Mouse (Mus musculus) E14TG2a.4 (cell line): Measurements from ENCODE around the gene Fpr2.

Experiments used
- CTCF ChIP-seq: conservative IDR thresholded peaks from 2 replicates; pipeline ENCODE4 v1.5.1; 2014; ENCODE audit warnings: low read length
- POU5F1 ChIP-seq: IDR thresholded peaks from 2 replicates; pipeline ENCODE4 v1.6.1; 2014; ENCODE audit warnings: low read length, borderline replicate concordance

DNA sequence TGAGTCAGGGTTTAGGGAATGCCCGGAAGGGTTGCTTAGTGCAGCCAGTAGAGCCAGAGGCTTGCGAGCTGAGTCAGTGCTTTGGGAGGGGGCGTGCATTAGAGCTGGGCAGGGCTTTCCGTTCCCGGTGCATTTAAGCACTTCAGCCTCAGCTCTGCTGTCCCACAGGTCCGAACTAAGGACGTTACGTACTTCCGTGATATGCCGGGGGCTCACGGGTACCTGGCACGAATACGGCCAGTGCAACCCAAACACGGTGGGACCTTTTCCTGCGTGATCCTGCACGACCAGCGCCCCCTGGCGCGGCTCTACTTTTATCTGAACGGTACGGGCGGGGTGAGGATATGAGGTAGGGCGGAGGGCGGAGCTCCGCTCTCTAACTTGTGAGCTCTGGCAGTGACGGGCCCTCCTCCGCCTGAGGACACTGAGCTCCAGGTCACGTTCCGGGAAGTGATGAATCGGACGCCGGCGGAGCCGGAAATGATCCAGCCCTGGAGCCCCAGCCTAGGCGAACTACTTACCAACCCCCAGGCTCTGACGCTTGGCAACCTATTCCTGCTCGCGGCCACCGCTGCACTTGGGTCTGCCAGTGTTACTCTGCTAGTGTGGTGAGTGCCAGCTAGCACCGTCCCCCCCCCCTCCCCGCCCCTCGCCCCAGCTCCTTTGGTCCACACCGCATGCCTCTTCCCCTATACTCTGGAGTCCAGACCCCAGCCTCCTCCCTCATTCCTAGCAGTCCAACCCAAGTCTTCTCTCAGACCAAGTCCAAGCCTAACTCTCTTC lies 49.5 kb upstream of the Fpr2 start:
- TF ChIP-seq POU5F1, result no peak
- peak; percentile 37 for TF ChIP-seq CTCF
